Mouse (Mus musculus): ENCODE results near the gene Maged1. TPM values are rescaled to one million over a fixed set of nuclear protein-coding genes. Genes with fewer than 3 reads are reported as not detected.
A peak's percentile ranks its signal among the peaks of the same experiment; 100 is the strongest.

Gene Maged1
- polyA plus RNA-seq (2015; fragmentation: Nextera tagmentation; extraction: Ambion mirVana) = 364 and 400 TPM in 2 replicates

- H3K9me3 ChIP-seq (replicated peaks; ENCODE audit: low read length) = no peaks in the 10 kb centered on the region
- no peak for TF ChIP-seq CTCF (IDR thresholded peaks at IDR 0.05; ENCODE audit: low read depth)
- H3K27ac ChIP-seq = peak within 1 kb of the TSS; percentile 75
- H3K4me3 ChIP-seq (replicated peaks; ENCODE audit: low read depth, low read length) = peak within 1 kb of the TSS; percentile 68
- peaks cover 7% of the 10 kb centered on the region; the same call in 1 of the 2 replicates for H3K36me3 ChIP-seq (ENCODE audit: insufficient read depth, low read length)
- H3K9ac ChIP-seq (ENCODE audit: low read depth, low read length) = peak within 1 kb of the TSS; percentile 68
- DNase-seq (ENCODE audit: low spot score) (peak; percentile 95), ATAC-seq (replicated peaks; ENCODE audit: low FRiP score, low read depth) (peak; percentile 93)
- H3K4me1 ChIP-seq (replicated peaks; ENCODE audit: insufficient read depth, low read length) = no peaks in the 10 kb centered on the region; the same call in 1 of the 2 replicates
- 24% methylated on average over 31 of the region's 32 CpGs for WGBS
- peak within 1 kb of the TSS; percentile 57 for H3K4me2 ChIP-seq (ENCODE audit: low read length)
- H3K27me3 ChIP-seq (ENCODE audit: insufficient read depth, low read length) = no peaks in the 10 kb centered on the region
Measured at GRCm38 (mm10) chrX:94541918-94542355, at the start of gene Maged1. Gene Maged1, minus strand, starts transcription at chrX:94542143.

GRCm38 (mm10) chrX:94580251-94580650, 38.3 kb upstream of the Maged1 start:
- no peak overlapping the region for H3K4me3 ChIP-seq (replicated peaks; ENCODE audit: low read depth, low read length)
- DNase-seq (ENCODE audit: low spot score) (no peak), ATAC-seq (replicated peaks; ENCODE audit: low FRiP score, low read depth) (no peak)
- WGBS = 69% methylated on average over 1 of the region's 1 CpGs
- H3K4me2 ChIP-seq (ENCODE audit: low read length) = no peak overlapping the region
- no peaks in the 10 kb centered on the region for H3K36me3 ChIP-seq (ENCODE audit: insufficient read depth, low read length)
- no peaks in the 10 kb centered on the region for H3K27me3 ChIP-seq (ENCODE audit: insufficient read depth, low read length)
- TF ChIP-seq CTCF (IDR thresholded peaks at IDR 0.05; ENCODE audit: low read depth) = no peak
- no peak overlapping the region for H3K9ac ChIP-seq (ENCODE audit: low read depth, low read length)
- H3K9me3 ChIP-seq (replicated peaks; ENCODE audit: low read length) = no peaks in the 10 kb centered on the region
- no peaks in the 10 kb centered on the region for H3K4me1 ChIP-seq (replicated peaks; ENCODE audit: insufficient read depth, low read length)
- no peak overlapping the region for H3K27ac ChIP-seq

GRCm38 (mm10) chrX:94564694-94565093, 22.8 kb upstream of the Maged1 start:
- ATAC-seq (replicated peaks; ENCODE audit: low FRiP score, low read depth) = no peak

GRCm38 (mm10) chrX:94562392-94562791, 20.4 kb upstream of the Maged1 start:
- no peaks in the 10 kb centered on the region for H3K27me3 ChIP-seq (ENCODE audit: insufficient read depth, low read length)
- TF ChIP-seq CTCF (IDR thresholded peaks at IDR 0.05; ENCODE audit: low read depth) = no peak
- no peak overlapping the region for H3K4me3 ChIP-seq (replicated peaks; ENCODE audit: low read depth, low read length)
- ATAC-seq (replicated peaks; ENCODE audit: low FRiP score, low read depth) (no peak), DNase-seq (ENCODE audit: low spot score) (peak; percentile 4)
- H3K9me3 ChIP-seq (replicated peaks; ENCODE audit: low read length) = no peaks in the 10 kb centered on the region
- H3K9ac ChIP-seq (ENCODE audit: low read depth, low read length) = no peak overlapping the region
- H3K36me3 ChIP-seq (ENCODE audit: insufficient read depth, low read length) = no peaks in the 10 kb centered on the region
- H3K4me2 ChIP-seq (ENCODE audit: low read length) = no peak overlapping the region
- no peaks in the 10 kb centered on the region for H3K4me1 ChIP-seq (replicated peaks; ENCODE audit: insufficient read depth, low read length)
- H3K27ac ChIP-seq = no peak overlapping the region
- WGBS = 37% methylated on average over 5 of the region's 5 CpGs

More at GRCm38 (mm10) chrX:94564694-94565093, 22.8 kb upstream of the Maged1 start:
- Histone ChIP-seq H3K9ac (ENCODE audit: low read depth, low read length) (no peak overlapping the region), H3K4me1 (replicated peaks; ENCODE audit: insufficient read depth, low read length) (no peaks in the 10 kb centered on the region), H3K4me2 (ENCODE audit: low read length) (no peak overlapping the region), H3K27me3 (ENCODE audit: insufficient read depth, low read length) (no peaks in the 10 kb centered on the region; the same call in 1 of the 2 replicates), H3K4me3 (replicated peaks; ENCODE audit: low read depth, low read length) (no peak overlapping the region), H3K9me3 (replicated peaks; ENCODE audit: low read length) (no peaks in the 10 kb centered on the region), H3K27ac (no peak overlapping the region), H3K36me3 (ENCODE audit: insufficient read depth, low read length) (no peaks in the 10 kb centered on the region)
- no peak for DNase-seq (ENCODE audit: low spot score)
- 62% methylated on average over 2 of the region's 2 CpGs for WGBS
- peak; percentile 30; the same call in 1 of the 2 replicates for TF ChIP-seq CTCF (IDR thresholded peaks at IDR 0.05; ENCODE audit: low read depth)

- Histone ChIP-seq H3K9me3 (replicated peaks; ENCODE audit: low read length) (no peaks in the 10 kb centered on the region), H3K27me3 (ENCODE audit: insufficient read depth, low read length) (no peaks in the 10 kb centered on the region), H3K9ac (ENCODE audit: low read depth, low read length) (no peak overlapping the region), H3K36me3 (ENCODE audit: insufficient read depth, low read length) (no peaks in the 10 kb centered on the region), H3K27ac (no peak overlapping the region), H3K4me1 (replicated peaks; ENCODE audit: insufficient read depth, low read length) (no peaks in the 10 kb centered on the region), H3K4me3 (replicated peaks; ENCODE audit: low read depth, low read length) (no peak overlapping the region), H3K4me2 (ENCODE audit: low read length) (no peak overlapping the region)
- TF ChIP-seq CTCF (IDR thresholded peaks at IDR 0.05; ENCODE audit: low read depth) = peak; percentile 51
- ATAC-seq (replicated peaks; ENCODE audit: low FRiP score, low read depth) = no peak
- 61% methylated on average over 3 of the region's 3 CpGs for WGBS
- DNase-seq (ENCODE audit: low spot score) = peak; percentile 18
Measured at GRCm38 (mm10) chrX:94548227-94548626, 6.3 kb upstream of the Maged1 start.

- Histone ChIP-seq H3K9ac (ENCODE audit: low read depth, low read length) (no peak overlapping the region), H3K27me3 (ENCODE audit: insufficient read depth, low read length) (no peaks in the 10 kb centered on the region)
- WGBS = 81% methylated on average over 3 of the region's 3 CpGs
Measured at GRCm38 (mm10) chrX:94545941-94546340, 4.0 kb upstream of the Maged1 start.

GRCm38 (mm10) chrX:94544923-94545322, 3.0 kb upstream of the Maged1 start:
- Histone ChIP-seq H3K4me2 (ENCODE audit: low read length) (no peak overlapping the region), H3K9me3 (replicated peaks; ENCODE audit: low read length) (no peaks in the 10 kb centered on the region), H3K4me3 (replicated peaks; ENCODE audit: low read depth, low read length) (no peak overlapping the region), H3K27ac (no peak overlapping the region), H3K27me3 (ENCODE audit: insufficient read depth, low read length) (no peaks in the 10 kb centered on the region), H3K36me3 (ENCODE audit: insufficient read depth, low read length) (no peaks in the 10 kb centered on the region), H3K9ac (ENCODE audit: low read depth, low read length) (no peak overlapping the region), H3K4me1 (replicated peaks; ENCODE audit: insufficient read depth, low read length) (no peaks in the 10 kb centered on the region; the same call in 1 of the 2 replicates)
- 14% methylated on average over 1 of the region's 1 CpGs for WGBS
- ATAC-seq (replicated peaks; ENCODE audit: low FRiP score, low read depth) (no peak), DNase-seq (ENCODE audit: low spot score) (peak; percentile 50)
- TF ChIP-seq CTCF (IDR thresholded peaks at IDR 0.05; ENCODE audit: low read depth) = peak; percentile 62

More at GRCm38 (mm10) chrX:94545941-94546340, 4.0 kb upstream of the Maged1 start:
- no peak for DNase-seq (ENCODE audit: low spot score)
- H3K36me3 ChIP-seq (ENCODE audit: insufficient read depth, low read length) = no peaks in the 10 kb centered on the region
- H3K4me3 ChIP-seq (replicated peaks; ENCODE audit: low read depth, low read length) = no peak overlapping the region
- H3K9me3 ChIP-seq (replicated peaks; ENCODE audit: low read length) = no peaks in the 10 kb centered on the region
- TF ChIP-seq CTCF (IDR thresholded peaks at IDR 0.05; ENCODE audit: low read depth) = no peak
- no peak overlapping the region for H3K4me2 ChIP-seq (ENCODE audit: low read length)
- no peak for ATAC-seq (replicated peaks; ENCODE audit: low FRiP score, low read depth)
- H3K27ac ChIP-seq = no peak overlapping the region
- H3K4me1 ChIP-seq (replicated peaks; ENCODE audit: insufficient read depth, low read length) = no peaks in the 10 kb centered on the region

Measured in kidney, postnatal 0 days (tissue).